Mouse (Mus musculus) thymus, postnatal 4 days (tissue): ENCODE measurements around the gene Adcyap1.

ENCODE experiments used
- DNase-seq: peaks from one replicate; pipeline ENCODE4 v3.0.0; 2021

Adcyap1 gene

DNA sequence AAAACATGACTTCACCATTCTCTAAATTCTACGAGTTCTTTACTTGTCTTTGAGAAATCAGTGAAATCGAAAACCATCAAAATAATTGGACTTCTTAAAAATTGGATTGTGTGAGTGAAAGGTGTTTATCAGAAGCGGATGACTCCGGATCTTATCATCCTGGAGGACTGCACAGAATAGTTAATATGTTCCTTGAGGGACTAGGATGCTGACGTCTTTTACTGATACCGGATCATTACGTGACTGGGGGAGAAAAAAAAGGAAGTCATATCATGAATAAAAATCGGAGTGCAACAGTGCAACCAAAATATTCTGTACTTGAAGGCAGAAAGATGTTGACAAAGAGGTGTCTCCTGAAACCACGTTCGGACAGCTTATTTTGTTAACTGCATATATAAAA, at the start of gene Adcyap1:
TSS of gene Adcyap1 (plus strand) at position 301 of the 400 bp plus-strand sequence.
- DNase-seq: no peak

DNA sequence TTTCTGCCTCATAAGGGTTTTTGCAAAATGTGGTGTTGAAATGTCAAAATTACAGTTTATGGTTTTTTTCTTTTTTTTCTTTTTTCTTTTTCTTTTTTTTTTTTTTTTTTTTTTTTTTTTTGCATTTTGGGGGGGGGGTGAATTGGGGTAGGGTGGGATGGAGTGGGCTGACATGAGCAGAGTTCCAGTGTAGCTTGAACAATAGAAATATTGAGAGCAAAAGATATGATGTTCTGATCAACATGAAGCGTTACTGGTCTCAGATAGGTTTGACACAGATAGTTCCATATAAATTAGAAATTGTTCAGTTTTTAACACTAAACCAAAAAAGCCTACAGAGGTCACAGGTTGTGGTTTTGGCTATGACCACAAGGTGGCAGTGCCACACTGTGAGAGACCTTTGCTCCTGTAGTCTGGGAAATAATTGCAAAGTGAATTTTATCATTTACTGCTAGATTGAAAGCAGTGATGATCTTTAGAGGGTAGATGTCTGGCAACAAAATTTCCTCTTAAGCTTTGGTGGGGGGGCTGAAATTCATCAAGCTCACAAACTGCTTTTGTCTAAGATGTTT, 40.5 kb upstream of the Adcyap1 start:
- DNase-seq: peak; percentile 52

DNA sequence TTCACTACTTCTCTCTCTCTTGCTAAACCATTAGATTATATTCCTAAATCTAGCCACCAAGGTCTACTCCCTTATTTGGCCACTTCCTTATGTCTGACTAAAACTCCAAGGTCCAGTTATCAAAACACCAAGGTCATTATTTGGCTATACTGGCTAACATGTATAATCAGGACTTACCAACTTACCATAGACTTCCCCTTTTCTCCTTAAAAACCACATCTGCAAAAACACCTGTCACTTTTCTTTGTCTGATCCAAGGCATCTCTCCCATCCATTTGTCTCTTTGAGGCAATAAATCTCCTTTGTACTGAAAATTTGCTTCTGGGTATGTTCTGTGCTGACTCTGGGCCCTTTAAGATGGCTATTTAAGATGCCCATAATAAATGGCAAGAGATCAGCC, 29.2 kb upstream of the Adcyap1 start:
- no peak for DNase-seq

DNA sequence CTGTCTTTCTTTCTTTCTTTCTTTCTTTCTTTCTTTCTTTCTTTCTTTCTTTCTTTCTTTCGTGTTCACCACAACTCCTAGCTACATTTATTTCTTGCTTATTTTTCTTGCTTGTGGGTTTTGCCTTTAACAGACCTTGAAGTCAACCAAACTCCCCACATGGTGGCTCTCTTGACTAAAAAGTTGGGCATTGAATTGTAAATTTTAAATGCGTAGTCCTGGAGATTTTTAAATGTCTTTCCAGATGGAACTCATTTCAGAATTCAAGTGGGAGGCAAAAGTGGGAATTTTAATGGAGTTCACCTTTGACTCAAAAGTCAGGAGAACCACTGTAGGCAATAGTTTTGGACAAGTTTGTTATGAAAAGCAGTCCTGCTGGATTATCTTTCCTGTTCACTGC, 2.0 kb upstream of the Adcyap1 start:
- DNase-seq: no peak

DNA sequence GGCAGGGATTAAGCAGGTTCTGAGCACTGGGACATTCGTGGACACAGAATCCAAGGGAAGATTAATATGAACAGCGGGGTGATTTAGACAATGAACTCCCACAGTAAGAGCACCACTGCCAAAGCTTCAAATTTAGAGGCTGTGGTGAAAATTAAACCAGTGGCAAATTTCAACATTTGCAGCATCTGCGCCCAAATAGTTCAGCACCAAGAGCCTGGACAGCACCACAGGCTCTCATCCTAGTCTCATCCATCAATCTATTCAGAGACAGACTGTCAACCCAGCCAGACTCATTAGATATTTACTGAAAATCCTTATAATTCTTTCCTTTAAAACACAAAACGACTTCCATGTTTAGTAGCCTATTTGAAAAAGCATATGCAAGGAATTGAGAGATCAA, 604 bp upstream of the Adcyap1 start:
- no peak for DNase-seq

DNA sequence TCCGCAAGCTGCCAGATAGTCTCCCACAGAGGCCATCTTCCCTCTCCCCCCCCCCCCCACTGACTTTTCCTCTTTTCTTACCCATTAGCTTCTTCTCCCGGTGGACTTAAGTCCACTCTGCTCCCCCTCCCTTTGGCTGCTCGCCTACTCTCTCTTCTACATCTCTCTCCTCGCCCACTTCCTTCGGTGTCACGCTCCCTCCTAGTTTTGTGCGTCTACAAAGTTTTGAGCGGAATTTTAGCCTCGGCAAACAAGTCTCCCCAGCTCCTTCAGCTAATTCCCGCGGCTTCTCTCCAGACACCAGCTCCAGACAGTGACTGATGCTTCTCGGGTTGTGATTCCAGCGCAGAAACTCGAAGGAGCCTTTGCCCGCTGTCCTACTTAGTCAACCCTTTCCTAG, 401 bp downstream of the Adcyap1 start:
- no peak for DNase-seq

DNA sequence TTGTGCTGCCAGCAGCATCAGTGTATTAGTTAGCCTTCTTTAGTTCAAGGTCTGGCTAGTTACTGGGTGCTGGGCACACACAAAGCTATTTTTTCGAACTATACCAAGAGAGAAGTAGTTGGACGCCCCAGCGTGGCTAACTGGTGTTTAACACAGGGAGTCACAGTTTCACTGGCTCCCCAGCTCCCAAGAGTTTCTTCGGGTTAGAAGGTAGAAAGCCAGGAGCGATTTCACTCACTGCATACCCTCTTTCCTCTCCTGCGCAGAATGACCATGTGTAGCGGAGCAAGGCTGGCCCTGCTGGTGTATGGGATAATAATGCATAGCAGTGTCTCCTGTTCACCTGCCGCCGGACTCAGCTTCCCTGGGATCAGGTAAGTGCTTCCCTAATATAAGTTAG, 930 bp downstream of the Adcyap1 start:
- no peak for DNase-seq

DNA sequence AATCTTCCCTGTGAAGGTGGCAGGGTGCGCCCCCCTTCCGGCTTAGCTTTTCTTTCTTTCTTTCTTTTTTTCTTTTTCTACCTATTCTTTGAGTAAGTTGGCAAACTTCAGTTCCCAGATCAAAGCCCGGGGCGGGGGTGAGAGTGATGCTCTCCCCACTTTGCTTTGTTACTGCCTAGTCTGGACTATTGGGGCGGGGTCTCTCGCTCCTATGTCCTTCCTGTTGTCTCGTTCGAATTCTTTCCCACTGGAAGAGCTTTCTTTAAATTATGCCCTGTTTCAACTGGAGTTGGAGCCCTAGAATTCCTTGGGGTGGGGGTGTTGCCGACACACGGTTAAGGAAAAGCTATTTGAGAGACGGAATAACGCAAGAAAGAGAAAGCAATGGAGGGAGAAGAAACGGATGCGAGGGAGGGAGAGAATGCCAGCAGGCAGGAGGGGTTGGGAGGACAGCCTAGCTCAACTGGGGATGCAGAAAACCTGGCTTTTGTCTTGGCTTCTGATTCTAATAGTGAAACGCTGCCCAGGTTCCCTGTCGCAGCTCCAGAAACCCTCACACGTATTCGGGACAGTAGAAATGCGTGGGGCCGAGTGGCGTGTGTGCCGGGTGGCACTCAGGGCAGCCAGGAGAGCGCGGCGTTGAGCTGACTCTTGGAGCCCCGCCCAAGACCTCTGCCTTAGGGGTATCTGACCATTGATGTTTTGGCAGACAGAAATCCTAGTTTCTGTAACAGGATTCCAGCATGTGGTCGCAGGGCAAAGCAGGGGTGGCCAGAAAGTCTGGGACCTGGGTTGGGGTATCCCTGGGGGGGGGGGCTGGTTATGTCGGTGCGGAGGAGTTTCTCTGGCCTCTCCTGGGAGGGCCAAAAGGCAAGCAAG, 1.8 kb downstream of the Adcyap1 start:
- DNase-seq: no peak

DNA sequence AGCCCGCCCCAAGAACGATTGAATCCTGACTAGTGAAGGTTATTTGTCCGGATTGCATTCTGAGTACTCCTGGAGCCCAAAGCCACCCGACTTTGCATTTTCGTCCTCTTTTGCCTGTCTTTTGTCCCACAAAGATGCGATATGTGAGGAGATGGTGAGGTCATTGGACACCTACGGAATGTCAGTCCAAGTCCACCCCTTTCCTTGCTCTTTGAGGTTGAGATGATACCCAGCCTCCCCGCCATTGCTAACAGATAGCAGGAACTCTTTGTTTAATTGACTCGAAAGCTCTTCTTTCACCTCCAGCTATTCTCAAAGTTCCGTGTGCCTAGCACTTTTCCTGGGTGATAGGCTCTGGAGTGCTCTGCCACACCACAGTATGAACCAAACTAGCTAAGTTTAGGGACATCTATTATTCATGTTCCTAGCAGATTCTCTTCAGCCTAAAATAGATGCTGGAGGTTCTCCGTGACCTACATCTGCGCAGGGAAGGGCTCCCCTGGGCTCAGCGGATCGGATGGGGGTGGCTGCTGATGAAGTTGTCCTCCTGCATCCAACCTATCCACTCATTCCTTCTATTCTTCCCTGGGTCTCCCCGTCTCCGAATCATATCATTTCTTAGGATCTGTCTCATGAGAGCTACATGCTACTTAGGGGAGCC, 2.6 kb downstream of the Adcyap1 start:
- no peak for DNase-seq

DNA sequence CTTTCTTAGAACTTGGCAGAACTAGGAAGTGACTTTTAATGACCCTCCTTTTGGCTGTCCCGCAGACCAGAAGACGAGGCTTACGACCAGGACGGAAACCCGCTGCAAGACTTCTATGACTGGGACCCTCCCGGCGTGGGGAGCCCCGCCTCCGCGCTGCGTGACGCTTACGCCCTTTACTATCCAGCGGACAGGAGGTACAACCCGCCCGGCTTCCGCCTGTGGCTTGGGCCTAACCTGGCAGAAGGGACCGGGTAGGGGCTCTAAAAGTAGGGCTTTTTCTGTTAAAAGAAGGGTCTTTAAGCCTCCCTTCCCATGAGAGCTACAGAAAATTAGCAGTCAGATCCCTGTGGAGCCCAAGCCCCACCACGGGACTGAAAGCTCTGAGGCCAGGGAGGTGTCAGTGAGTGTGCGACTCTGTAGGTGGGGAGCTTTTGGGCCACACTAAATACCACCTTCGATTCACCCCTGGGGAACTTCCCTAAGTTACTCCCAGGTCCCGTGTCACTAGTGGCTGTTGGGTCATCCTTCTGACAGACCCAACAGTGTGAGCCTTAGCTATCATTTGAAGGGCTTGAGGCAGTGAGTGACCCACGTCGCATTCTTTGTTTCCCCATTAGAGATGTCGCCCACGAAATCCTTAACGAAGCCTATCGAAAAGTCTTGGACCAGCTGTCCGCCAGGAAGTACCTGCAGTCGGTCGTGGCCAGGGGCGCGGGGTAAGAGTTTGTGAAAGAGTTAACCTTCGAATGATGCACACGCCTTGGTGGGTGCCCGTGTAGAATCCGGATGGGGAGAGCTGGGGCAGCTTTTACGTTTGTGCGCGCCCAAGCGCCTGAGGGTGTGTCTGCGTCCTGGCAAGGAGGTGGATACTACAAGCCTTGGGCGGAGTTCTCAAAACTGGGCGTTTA, 3.6 kb downstream of the Adcyap1 start:
- DNase-seq: no peak

DNA sequence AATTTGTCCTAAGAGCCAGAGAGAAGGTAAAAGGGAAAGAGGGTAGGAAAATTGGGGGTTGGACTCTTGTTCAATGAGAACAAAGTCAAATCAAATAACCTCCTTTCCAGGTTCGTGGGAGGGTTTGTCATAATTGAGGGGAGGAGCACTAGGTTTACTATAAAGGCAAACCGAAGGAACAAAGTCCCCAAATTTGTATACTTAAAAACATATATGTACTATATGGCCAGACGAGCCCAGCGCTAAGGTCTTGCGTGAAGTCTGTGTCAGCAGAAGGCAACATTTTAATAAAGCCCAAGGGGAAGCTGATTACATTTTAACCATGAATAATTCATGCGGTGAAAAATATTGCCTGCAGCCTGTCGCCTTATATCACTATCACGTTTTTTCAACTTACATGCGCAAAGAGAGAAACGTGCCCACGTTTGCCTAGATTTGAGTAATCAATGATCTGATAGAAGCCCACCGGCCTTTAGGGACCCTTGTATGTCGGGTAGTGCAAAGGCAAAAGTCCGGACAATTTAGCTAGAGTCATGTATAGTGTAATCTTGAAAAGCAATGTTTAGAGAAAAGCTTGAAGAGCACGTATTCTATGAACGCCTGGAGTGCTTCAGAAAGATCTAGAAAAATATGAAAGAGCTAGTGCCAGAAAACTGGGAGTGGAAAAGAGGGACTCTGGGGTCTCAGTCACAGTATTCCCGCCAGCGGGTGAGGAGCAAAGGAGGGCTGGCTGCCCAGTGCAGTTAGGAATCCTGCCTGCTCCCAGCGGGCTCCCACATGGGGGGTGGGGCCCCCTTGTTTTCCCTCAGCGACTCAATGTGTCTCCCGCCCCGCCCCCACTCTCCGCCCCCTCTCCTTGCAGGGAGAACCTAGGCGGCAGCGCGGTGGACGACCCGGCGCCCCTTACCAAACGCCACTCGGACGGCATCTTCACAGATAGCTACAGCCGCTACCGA, 4.5 kb downstream of the Adcyap1 start:
- no peak for DNase-seq

DNA sequence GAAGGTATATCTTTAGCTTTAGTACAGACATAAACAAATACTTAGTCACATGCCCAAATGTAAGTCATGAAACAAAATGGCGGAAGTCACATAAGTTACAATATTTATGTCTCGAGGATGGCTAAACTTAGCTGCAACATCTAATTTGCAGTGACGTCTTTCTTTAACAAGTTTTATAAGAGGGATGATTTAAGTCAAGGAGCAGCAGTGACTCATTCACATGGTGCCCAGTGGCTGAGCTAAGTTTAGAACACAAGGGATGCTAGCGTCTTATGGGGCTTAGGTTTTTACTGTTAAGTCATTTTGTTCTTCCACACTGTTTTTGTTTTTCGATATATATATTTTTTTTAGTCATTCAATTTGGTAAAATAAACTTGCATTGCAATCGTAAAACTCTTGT, 19.0 kb downstream of the Adcyap1 start:
- DNase-seq: no peak

DNA sequence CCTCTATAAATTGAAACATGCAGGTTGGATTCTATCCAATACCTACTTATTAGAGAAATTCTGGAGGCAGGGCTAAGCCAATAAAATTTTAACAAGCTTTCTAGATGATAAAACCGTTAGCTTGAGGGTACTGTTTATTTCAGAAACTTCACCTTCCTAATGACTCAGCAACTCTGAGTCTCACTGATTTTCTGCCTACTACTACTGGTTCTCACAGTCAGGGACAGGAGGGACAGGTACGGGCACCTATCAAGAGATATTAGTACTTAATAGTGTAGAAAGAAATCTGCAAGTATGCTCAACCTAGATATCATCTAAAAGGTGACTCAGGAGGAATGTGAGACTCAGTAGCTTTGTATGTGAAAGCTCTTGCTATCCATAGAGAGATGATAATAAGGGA, 19.8 kb downstream of the Adcyap1 start:
- DNase-seq: no peak

DNA sequence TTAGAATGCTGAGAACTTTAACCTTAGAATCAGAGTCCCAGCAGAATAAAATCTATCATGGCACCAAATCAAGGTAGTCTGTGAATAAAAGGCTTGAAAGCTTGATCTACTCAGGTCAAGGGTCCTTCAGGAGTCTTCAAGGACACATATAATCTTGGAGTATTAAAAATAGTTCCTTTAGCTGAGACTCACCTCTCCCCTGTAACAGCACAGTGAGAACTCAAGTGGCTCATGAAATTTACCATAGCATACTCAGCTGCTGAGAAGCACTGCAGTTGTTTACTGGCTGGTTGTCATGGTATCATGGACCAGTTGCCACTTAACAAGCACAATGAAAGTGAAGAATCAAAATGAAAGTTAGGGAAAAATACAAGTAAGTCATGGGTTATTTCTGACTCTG, 38.5 kb downstream of the Adcyap1 start:
- DNase-seq: no peak
